Mouse (Mus musculus): ENCODE measurements at regions not wholly inside any gene's neighbourhood (a gene's known extent, or its start where the extent isn't known, plus 50 kb on each side); places are given as distances from the start of the nearest gene placed in this dataset.

GRCm38 (mm10) chr1:185905666-185906065 lies 211.4 kb downstream of the Lyplal1 start:
- no peak for DNase-seq (ENCODE audit: low spot score, missing footprints)
- H3K4me1 ChIP-seq (ENCODE audit: control insufficient read depth, insufficient read depth, low read length), result no peaks in the 10 kb centered on the region
- 83% methylated on average over 7 of the region's 7 CpGs for WGBS
- no peaks in the 10 kb centered on the region for H3K36me3 ChIP-seq (ENCODE audit: control insufficient read depth, insufficient read depth, low read length)
- no peak overlapping the region for H3K27ac ChIP-seq (ENCODE audit: low read depth, low read length)
- no peak overlapping the region for H3K9ac ChIP-seq (ENCODE audit: low read length)
- no peak for ATAC-seq (ENCODE audit: low FRiP score)
- H3K4me3 ChIP-seq (ENCODE audit: low read depth, low read length), result no peak overlapping the region
- H3K4me2 ChIP-seq, result no peak overlapping the region
- H3K27me3 ChIP-seq (ENCODE audit: control insufficient read depth, insufficient read depth, low read length), result no peaks in the 10 kb centered on the region
- no peaks in the 10 kb centered on the region for H3K9me3 ChIP-seq (ENCODE audit: control insufficient read depth, low read length)

- no peak overlapping the region for H3K4me2 ChIP-seq
- WGBS, result 70% methylated on average over 2 of the region's 2 CpGs
- H3K27me3 ChIP-seq (ENCODE audit: control insufficient read depth, insufficient read depth, low read length), result no peaks in the 10 kb centered on the region
- H3K36me3 ChIP-seq (ENCODE audit: control insufficient read depth, insufficient read depth, low read length), result no peaks in the 10 kb centered on the region
- H3K9ac ChIP-seq (ENCODE audit: low read length), result no peak overlapping the region
- no peak overlapping the region for H3K27ac ChIP-seq (ENCODE audit: low read depth, low read length)
- no peak overlapping the region for H3K4me3 ChIP-seq (ENCODE audit: low read depth, low read length)
- ATAC-seq (ENCODE audit: low FRiP score) (no peak), DNase-seq (ENCODE audit: low spot score, missing footprints) (no peak)
- no peaks in the 10 kb centered on the region for H3K9me3 ChIP-seq (ENCODE audit: control insufficient read depth, low read length)
- no peaks in the 10 kb centered on the region for H3K4me1 ChIP-seq (ENCODE audit: control insufficient read depth, insufficient read depth, low read length)
These were observed 201.5 kb downstream of the Lyplal1 start for GRCm38 (mm10) chr1:185915579-185915978.

- H3K4me2 ChIP-seq, result no peak overlapping the region
- no peaks in the 10 kb centered on the region for H3K27me3 ChIP-seq (ENCODE audit: control insufficient read depth, insufficient read depth, low read length)
- WGBS, result 74% methylated on average over 1 of the region's 1 CpGs
- no peaks in the 10 kb centered on the region for H3K9me3 ChIP-seq (ENCODE audit: control insufficient read depth, low read length)
- H3K9ac ChIP-seq (ENCODE audit: low read length), result no peak overlapping the region
- no peak overlapping the region for H3K4me3 ChIP-seq (ENCODE audit: low read depth, low read length)
- H3K36me3 ChIP-seq (ENCODE audit: control insufficient read depth, insufficient read depth, low read length), result no peaks in the 10 kb centered on the region
- ATAC-seq (ENCODE audit: low FRiP score), result no peak
- DNase-seq (ENCODE audit: low spot score, missing footprints), result no peak
- no peak overlapping the region for H3K27ac ChIP-seq (ENCODE audit: low read depth, low read length)
- no peaks in the 10 kb centered on the region for H3K4me1 ChIP-seq (ENCODE audit: control insufficient read depth, insufficient read depth, low read length)
These were observed 198.4 kb downstream of the Lyplal1 start for GRCm38 (mm10) chr1:185918663-185919062.

GRCm38 (mm10) chr1:185923723-185924122 lies 193.4 kb downstream of the Lyplal1 start:
- Histone ChIP-seq H3K4me3 (ENCODE audit: low read depth, low read length) (no peak overlapping the region), H3K4me1 (ENCODE audit: control insufficient read depth, insufficient read depth, low read length) (no peaks in the 10 kb centered on the region), H3K27me3 (ENCODE audit: control insufficient read depth, insufficient read depth, low read length) (no peaks in the 10 kb centered on the region), H3K9ac (ENCODE audit: low read length) (no peak overlapping the region), H3K9me3 (ENCODE audit: control insufficient read depth, low read length) (0 out of 2 replicates have a peak, but pooled peaks cover 2% of the 10 kb centered on the region), H3K4me2 (no peak overlapping the region), H3K27ac (ENCODE audit: low read depth, low read length) (no peak overlapping the region), H3K36me3 (ENCODE audit: control insufficient read depth, insufficient read depth, low read length) (no peaks in the 10 kb centered on the region)
- ATAC-seq (ENCODE audit: low FRiP score) (no peak), DNase-seq (ENCODE audit: low spot score, missing footprints) (no peak)
- 80% methylated on average over 2 of the region's 2 CpGs for WGBS

- no peak for ATAC-seq (ENCODE audit: low FRiP score)
- WGBS, result 7% methylated on average over 2 of the region's 2 CpGs
- H3K36me3 ChIP-seq (ENCODE audit: control insufficient read depth, insufficient read depth, low read length), result no peaks in the 10 kb centered on the region
- H3K27me3 ChIP-seq (ENCODE audit: control insufficient read depth, insufficient read depth, low read length), result no peaks in the 10 kb centered on the region
- H3K9me3 ChIP-seq (ENCODE audit: control insufficient read depth, low read length), result 0 out of 2 replicates have a peak, but pooled peaks cover 2% of the 10 kb centered on the region
- no peak overlapping the region for H3K4me2 ChIP-seq
- H3K27ac ChIP-seq (ENCODE audit: low read depth, low read length), result no peak overlapping the region
- H3K4me1 ChIP-seq (ENCODE audit: control insufficient read depth, insufficient read depth, low read length), result no peaks in the 10 kb centered on the region
- no peak overlapping the region for H3K9ac ChIP-seq (ENCODE audit: low read length)
- DNase-seq (ENCODE audit: low spot score, missing footprints), result no peak
- H3K4me3 ChIP-seq (ENCODE audit: low read depth, low read length), result no peak overlapping the region
These were observed 188.1 kb downstream of the Lyplal1 start for GRCm38 (mm10) chr1:185929000-185929399.

- Histone ChIP-seq H3K27me3 (ENCODE audit: control insufficient read depth, insufficient read depth, low read length) (no peaks in the 10 kb centered on the region), H3K9ac (ENCODE audit: low read length) (no peak overlapping the region), H3K4me3 (ENCODE audit: low read depth, low read length) (no peak overlapping the region), H3K27ac (ENCODE audit: low read depth, low read length) (no peak overlapping the region), H3K4me1 (ENCODE audit: control insufficient read depth, insufficient read depth, low read length) (no peaks in the 10 kb centered on the region), H3K4me2 (no peak overlapping the region), H3K9me3 (ENCODE audit: control insufficient read depth, low read length) (0 out of 2 replicates have a peak, but pooled peaks cover 2% of the 10 kb centered on the region), H3K36me3 (ENCODE audit: control insufficient read depth, insufficient read depth, low read length) (no peaks in the 10 kb centered on the region)
- DNase-seq (ENCODE audit: low spot score, missing footprints) (no peak), ATAC-seq (ENCODE audit: low FRiP score) (no peak)
- 80% methylated on average over 5 of the region's 5 CpGs for WGBS
These were observed 187.3 kb downstream of the Lyplal1 start for GRCm38 (mm10) chr1:185929761-185930160.

GRCm38 (mm10) chr1:185933623-185934022 lies 183.5 kb downstream of the Lyplal1 start:
- no peak for DNase-seq (ENCODE audit: low spot score, missing footprints)
- H3K4me3 ChIP-seq (ENCODE audit: low read depth, low read length), result no peak overlapping the region
- no peaks in the 10 kb centered on the region for H3K36me3 ChIP-seq (ENCODE audit: control insufficient read depth, insufficient read depth, low read length)
- no peak overlapping the region for H3K4me2 ChIP-seq
- H3K27me3 ChIP-seq (ENCODE audit: control insufficient read depth, insufficient read depth, low read length), result no peaks in the 10 kb centered on the region
- no peak overlapping the region for H3K9ac ChIP-seq (ENCODE audit: low read length)
- no peak overlapping the region for H3K27ac ChIP-seq (ENCODE audit: low read depth, low read length)
- no peaks in the 10 kb centered on the region for H3K9me3 ChIP-seq (ENCODE audit: control insufficient read depth, low read length)
- WGBS, result 92% methylated on average over 3 of the region's 3 CpGs
- no peaks in the 10 kb centered on the region for H3K4me1 ChIP-seq (ENCODE audit: control insufficient read depth, insufficient read depth, low read length)
- no peak for ATAC-seq (ENCODE audit: low FRiP score)

- Histone ChIP-seq H3K27ac (ENCODE audit: low read depth, low read length) (no peak overlapping the region), H3K4me2 (no peak overlapping the region), H3K4me1 (ENCODE audit: control insufficient read depth, insufficient read depth, low read length) (no peaks in the 10 kb centered on the region), H3K9me3 (ENCODE audit: control insufficient read depth, low read length) (no peaks in the 10 kb centered on the region), H3K36me3 (ENCODE audit: control insufficient read depth, insufficient read depth, low read length) (no peaks in the 10 kb centered on the region), H3K27me3 (ENCODE audit: control insufficient read depth, insufficient read depth, low read length) (no peaks in the 10 kb centered on the region), H3K9ac (ENCODE audit: low read length) (no peak overlapping the region), H3K4me3 (ENCODE audit: low read depth, low read length) (no peak overlapping the region)
- DNase-seq (ENCODE audit: low spot score, missing footprints), result no peak
- ATAC-seq (ENCODE audit: low FRiP score), result no peak
These were observed 180.1 kb downstream of the Lyplal1 start for GRCm38 (mm10) chr1:185937026-185937425.

- H3K4me3 ChIP-seq (ENCODE audit: low read depth, low read length), result no peak overlapping the region
- H3K27me3 ChIP-seq (ENCODE audit: control insufficient read depth, insufficient read depth, low read length), result no peaks in the 10 kb centered on the region
- WGBS, result 78% methylated on average over 3 of the region's 3 CpGs
- ATAC-seq (ENCODE audit: low FRiP score) (no peak), DNase-seq (ENCODE audit: low spot score, missing footprints) (no peak)
- H3K36me3 ChIP-seq (ENCODE audit: control insufficient read depth, insufficient read depth, low read length), result no peaks in the 10 kb centered on the region
- no peaks in the 10 kb centered on the region for H3K9me3 ChIP-seq (ENCODE audit: control insufficient read depth, low read length)
- H3K9ac ChIP-seq (ENCODE audit: low read length), result no peak overlapping the region
- no peak overlapping the region for H3K27ac ChIP-seq (ENCODE audit: low read depth, low read length)
- H3K4me1 ChIP-seq (ENCODE audit: control insufficient read depth, insufficient read depth, low read length), result no peaks in the 10 kb centered on the region
- no peak overlapping the region for H3K4me2 ChIP-seq
These were observed 177.2 kb downstream of the Lyplal1 start for GRCm38 (mm10) chr1:185939914-185940313.

GRCm38 (mm10) chr1:185940511-185940910 lies 176.6 kb downstream of the Lyplal1 start:
- 82% methylated on average over 1 of the region's 1 CpGs for WGBS
- no peaks in the 10 kb centered on the region for H3K27me3 ChIP-seq (ENCODE audit: control insufficient read depth, insufficient read depth, low read length)
- H3K9me3 ChIP-seq (ENCODE audit: control insufficient read depth, low read length), result no peaks in the 10 kb centered on the region
- H3K27ac ChIP-seq (ENCODE audit: low read depth, low read length), result no peak overlapping the region
- DNase-seq (ENCODE audit: low spot score, missing footprints) (no peak), ATAC-seq (ENCODE audit: low FRiP score) (no peak)
- no peaks in the 10 kb centered on the region for H3K36me3 ChIP-seq (ENCODE audit: control insufficient read depth, insufficient read depth, low read length)
- no peaks in the 10 kb centered on the region for H3K4me1 ChIP-seq (ENCODE audit: control insufficient read depth, insufficient read depth, low read length)
- H3K9ac ChIP-seq (ENCODE audit: low read length), result no peak overlapping the region
- H3K4me3 ChIP-seq (ENCODE audit: low read depth, low read length), result no peak overlapping the region
- H3K4me2 ChIP-seq, result no peak overlapping the region

Measured in midbrain, embryonic 11.5 days (tissue).